Mouse (Mus musculus): ENCODE measurements at regions not wholly inside any gene's neighbourhood (a gene's known extent, or its start where the extent isn't known, plus 50 kb on each side); places are given as distances from the start of the nearest gene placed in this dataset.
A peak's percentile ranks its signal among the peaks of the same experiment; 100 is the strongest.

DNA sequence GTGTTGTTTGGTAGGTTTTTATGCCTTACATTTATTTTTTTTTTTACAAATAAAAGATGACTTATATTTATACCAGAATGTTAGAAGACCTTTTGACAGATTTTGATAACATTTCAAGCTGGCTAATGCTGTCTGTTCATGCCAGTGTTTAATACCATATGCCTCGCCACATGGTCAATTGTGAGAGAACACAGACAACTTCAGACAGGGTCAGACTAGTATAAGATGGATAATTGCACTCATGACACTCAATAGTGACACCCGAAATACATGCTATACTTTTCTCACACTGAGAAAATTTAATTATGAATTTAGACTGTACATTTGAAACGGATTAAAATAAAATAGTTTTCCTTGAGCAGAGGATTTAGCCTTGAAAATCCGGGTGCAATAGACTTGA lies 769.9 kb downstream of the Slitrk6 start:
- DNase-seq = no peak

DNA sequence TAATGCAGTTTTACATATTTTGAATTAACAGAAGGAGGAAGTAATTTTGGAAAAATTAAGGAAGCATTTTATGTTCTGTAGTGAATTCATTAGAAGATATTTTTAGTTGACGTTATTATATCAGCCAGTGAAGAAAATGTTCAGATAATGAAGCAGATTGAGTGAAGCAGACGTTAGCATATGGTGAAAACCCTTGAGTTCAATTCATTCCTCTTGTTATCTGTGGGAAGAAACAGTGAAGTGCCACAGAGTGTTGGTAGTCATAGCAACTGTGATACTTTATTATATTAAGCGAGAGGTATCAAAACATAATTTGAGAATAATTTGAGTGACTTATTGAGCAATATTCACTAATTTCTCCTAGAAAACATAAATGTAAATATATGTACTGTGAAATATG lies 796.9 kb downstream of the Slitrk6 start:
- no peak for DNase-seq

DNA sequence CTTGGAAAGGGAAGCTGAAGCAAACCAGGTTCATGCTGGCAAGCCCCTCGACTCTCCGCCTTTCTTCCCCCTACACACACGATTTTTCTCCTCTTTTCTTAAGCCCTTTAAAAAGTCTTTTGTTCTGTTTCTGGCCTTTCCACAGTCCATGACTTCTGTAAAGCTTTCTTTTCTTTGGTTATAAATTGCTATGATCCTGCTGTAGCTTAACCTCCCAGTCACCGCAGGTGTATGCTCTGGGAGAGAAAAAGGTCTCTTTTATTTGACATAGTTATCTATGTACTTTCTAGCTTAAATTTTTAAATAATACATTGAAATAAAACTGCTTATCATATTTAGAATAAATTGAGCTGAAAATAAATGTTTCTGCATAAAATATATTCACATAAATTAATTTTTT lies 813.0 kb downstream of the Slitrk6 start:
- no peak for DNase-seq

GRCm38 (mm10) chr14:109941162-109941561 lies 813.8 kb downstream of the Slitrk6 start:
- DNase-seq = no peak

DNA sequence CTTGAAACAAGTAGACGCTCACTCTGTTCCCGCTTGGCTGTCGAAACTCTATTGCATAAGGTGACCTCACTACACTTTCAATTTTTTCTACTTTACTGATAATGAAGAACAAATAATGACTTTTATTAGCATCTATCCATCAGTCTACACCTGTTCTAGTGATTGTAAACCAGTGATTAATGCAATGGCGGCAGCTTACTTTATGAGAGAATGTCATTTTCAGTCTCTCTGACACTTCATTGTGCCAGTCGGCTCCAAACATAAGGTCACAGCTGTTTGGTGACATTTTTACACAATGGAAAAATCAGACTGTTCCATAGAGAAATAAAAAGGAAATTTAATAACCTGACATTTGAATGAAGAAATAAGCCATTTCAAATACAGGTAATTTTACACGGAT lies 817.5 kb downstream of the Slitrk6 start:
- DNase-seq = no peak

DNA sequence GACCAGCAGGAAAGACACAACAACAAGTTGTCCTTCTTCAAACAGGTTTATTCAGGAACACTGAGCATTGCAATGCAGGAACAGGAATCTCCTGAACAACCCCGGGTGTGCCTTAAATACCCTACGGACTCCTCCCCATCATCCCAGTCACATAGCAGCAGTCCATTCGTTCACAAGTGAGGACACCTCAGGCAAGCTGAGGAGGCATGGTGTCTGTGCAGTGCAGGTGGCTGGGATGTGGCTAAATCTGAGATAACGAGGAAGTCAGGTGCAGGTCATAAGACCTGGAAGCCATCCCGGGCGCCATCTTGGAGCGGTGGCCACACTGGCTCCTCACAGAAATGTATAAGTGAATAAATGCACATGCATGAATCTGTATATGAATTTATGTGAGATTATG lies 826.0 kb downstream of the Slitrk6 start:
- DNase-seq = no peak

GRCm38 (mm10) chr14:109891896-109892165 lies 863.1 kb downstream of the Slitrk6 start:
- no peak for DNase-seq

DNA sequence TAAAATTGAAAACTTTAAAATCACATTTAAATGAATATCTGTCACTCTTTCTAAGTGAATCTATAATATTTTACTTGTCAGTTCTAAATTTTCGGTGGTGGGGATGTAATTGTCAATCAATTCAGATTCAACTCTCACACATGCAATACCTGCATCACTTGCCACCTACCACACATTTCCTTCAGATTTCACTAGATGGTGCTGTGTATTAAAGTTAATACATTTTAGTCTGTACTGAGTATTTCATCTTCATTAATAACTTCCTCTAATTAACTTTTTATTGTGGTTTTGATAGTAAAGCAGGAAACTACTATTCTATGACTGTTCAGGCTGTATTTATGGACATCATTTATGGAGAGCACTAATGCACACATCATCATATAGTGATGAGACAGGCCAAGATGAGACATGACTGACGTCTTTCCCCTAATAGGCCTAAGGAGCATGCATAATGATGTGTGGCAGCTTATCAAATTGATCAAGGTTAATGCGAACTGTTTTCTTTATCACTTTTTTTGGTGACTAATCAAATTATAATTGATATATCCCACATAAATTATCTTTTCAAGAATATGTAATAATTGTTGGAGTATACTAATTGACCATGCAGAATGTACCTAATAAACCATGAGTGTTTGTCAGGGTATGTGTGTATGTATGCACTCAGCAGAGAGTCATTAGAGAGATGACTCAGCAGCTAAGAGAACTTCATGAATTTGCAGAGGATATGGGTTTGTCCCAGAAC lies 863.6 kb downstream of the Slitrk6 start:
- DNase-seq = peak; percentile 28

GRCm38 (mm10) chr14:109876950-109877663 lies 877.8 kb downstream of the Slitrk6 start:
- no peak for DNase-seq

DNA sequence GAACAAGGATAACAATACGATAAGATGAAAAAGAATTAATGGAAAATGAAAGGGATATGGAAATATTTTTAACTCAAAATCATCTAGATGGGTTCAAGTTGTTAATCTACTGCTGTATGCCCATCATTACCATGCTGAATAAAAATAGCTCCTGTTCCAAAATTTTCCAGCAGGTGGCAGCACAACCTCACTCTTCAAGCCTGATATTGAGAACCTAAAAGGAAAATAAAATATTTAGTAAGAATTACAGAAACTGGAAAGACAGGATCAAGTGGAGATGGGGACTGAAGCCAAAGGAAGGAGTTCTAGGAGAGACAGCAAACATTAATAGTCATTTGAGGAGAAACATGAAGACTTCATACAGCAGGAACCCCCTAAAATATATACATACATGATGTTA lies 880.7 kb downstream of the Slitrk6 start:
- DNase-seq = peak; percentile 64

GRCm38 (mm10) chr14:109840354-109841104 lies 914.4 kb downstream of the Slitrk6 start:
- DNase-seq = peak; percentile 44

DNA sequence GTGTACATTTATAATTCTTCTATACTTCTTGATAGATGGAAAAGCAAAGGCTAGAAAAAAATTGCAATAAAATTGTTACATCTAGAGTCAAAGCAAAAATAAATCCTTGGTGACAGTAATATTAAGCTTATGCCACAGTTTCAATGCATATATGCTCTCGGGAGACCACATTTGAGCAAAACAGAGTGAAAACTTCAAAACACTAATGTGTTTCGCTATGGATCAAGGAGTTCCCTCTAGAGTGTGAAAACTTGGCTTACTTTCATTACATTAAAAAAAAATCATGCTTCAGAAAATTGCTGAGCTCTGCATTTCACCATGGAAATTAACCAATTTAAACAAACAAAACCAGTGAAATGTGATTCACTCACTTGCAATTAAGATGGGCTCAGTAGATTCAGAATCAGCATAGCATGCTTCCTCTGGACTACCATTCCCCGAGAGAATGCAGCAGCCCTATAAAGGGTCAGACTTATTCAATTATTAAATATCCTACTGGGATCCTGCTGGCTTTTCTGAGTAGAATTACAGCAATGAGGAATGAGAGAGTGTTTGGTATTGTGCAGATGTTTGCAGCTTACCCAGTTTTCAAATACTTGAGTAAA lies 888.7 kb upstream of the Slitrk1 start:
- DNase-seq = peak; percentile 1

GRCm38 (mm10) chr14:109772246-109772645 lies 858.3 kb upstream of the Slitrk1 start:
- no peak for DNase-seq

DNA sequence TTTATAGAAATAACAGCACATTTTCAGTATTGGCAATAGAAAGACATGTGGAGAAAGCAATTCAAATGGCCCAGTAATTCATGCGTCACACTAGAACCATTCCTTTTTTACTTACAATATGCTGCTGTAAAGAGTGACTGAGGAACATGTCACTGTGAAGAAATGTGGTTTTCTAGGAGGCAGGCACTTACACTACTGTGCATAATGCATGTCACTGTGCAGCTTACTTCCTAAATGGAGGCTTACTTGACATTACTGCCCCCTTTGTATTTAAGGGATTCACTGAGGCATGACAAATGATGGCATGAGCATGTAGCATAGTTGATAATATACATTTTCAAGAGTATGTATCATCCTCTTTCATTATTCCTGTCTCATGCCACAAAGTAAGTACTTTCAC lies 846.9 kb upstream of the Slitrk1 start:
- peak; percentile 13 for DNase-seq
